Mouse (Mus musculus) cortical plate, adult 2 months (tissue): ENCODE measurements at regions not wholly inside any gene's neighbourhood (a gene's known extent, or its start where the extent isn't known, plus 50 kb on each side); places are given as distances from the start of the nearest gene placed in this dataset.

ENCODE experiments used
- CTCF ChIP-seq: fragments of 200-500 bp; IDR thresholded peaks from 2 replicates; pipeline ENCODE4 v1.5.1; 2011; ENCODE audit warnings: mild to moderate bottlenecking, control low read depth, low read length; ENCODE audit not compliant: insufficient read depth; ENCODE audit errors: extremely low read depth
- POLR2A ChIP-seq: fragments of 200-500 bp; IDR thresholded peaks from 2 replicates; pipeline ENCODE4 v1.6.1; 2011; ENCODE audit warnings: mild to moderate bottlenecking, low read length, control low read depth; ENCODE audit not compliant: insufficient read depth; ENCODE audit errors: extremely low read depth

- TF ChIP-seq CTCF (no peak), POLR2A (no peak)
Measured at GRCm38 (mm10) chr16:30671584-30671983, 72.1 kb downstream of the Fam43a start.
